Comparison of ENCODE assay signal across 21 mouse cellular contexts in genomic region chr8:94767035-94767434, GRCm38 (mm10). TPM values are rescaled to one million over a fixed set of nuclear protein-coding genes. Genes with fewer than 3 reads are reported as not detected.
"Had no signal": no experiment of that assay in that cellular context is flagged by ENCODE, and none has a peak within 500 bp of the region (broad histone marks: within the 10 kb centered on the region; RNA-seq: fewer than 3 reads in every experiment).

No protein-coding gene starts in this region.

- ATAC-seq: midbrain, embryonic 13.5 days had no signal

- H3K9me3 ChIP-seq: limb, embryonic 10.5 days; midbrain, embryonic 13.5 days; neural tube, embryonic 15.5 days had no signal

- H3K9ac ChIP-seq: midbrain, embryonic 13.5 days; neural tube, embryonic 15.5 days had no signal

- H3K27ac ChIP-seq: layer of hippocampus, adult 2 months; limb, embryonic 10.5 days; midbrain, embryonic 13.5 days; neural tube, embryonic 15.5 days had no signal

- H3K36me3 ChIP-seq: limb, embryonic 10.5 days; midbrain, embryonic 13.5 days; neural tube, embryonic 15.5 days had no signal

- DNase-seq: kidney, postnatal 10 days; kidney, postnatal 4 days; lung, postnatal 36 days; spleen, adult 18-20 months; thymus, adult 18-20 months; thymus, postnatal 14 days had no signal

- H3K4me3 ChIP-seq: layer of hippocampus, adult 2 months; limb, embryonic 10.5 days; midbrain, embryonic 13.5 days; neural tube, embryonic 15.5 days had no signal

- H3K4me2 ChIP-seq: liver, embryonic 11.5 days; midbrain, embryonic 13.5 days; neural tube, embryonic 15.5 days had no signal

RNA-seq across cellular contexts. Expression of gene Ccl22, which starts 21.6 kb away (rescaled TPM):
- total RNA-seq: layer of hippocampus, postnatal 10 days; left cerebral cortex, adult 18-20 months; left cerebral cortex, postnatal 14 days; megakaryocyte progenitor cell, adult 5-6 weeks; midbrain, postnatal 0 days had no signal
- polyA plus RNA-seq: kidney, embryonic 14.5 days; limb, embryonic 10.5 days; liver, embryonic 11.5 days; lung, embryonic 16.5 days; midbrain, embryonic 13.5 days; midbrain, postnatal 0 days; neural tube, embryonic 11.5 days; neural tube, embryonic 15.5 days; stomach, embryonic 14.5 days had no signal

RNA-seq across cellular contexts. Expression of gene Ccl17, which starts 43.2 kb away (rescaled TPM):
- polyA plus RNA-seq: kidney, embryonic 14.5 days; limb, embryonic 10.5 days; liver, embryonic 16.5 days; lung, embryonic 16.5 days; neural tube, embryonic 11.5 days; stomach, embryonic 14.5 days had no signal
